Comparison of ENCODE assay signal across 1 mouse cellular context in the genomic region with DNA sequence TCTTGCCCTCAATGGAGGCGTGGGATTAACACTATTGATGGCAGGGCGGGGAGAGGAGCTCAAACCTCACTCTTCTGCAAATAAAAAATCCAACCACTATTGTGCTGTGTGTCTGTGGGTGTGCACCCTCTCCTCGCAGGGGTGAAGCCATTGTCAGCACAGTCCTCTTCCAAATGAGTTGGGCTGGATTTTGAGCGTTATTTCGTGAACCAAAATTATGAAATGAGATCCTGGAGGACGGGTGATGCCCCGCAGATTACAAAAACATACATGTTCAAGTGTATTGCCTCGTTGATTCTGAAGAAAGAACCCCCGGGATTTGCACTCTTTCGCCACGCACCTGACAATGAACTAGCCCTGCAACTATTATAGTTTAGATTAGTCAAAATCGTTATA.
TF ChIP-seq lines count a peak whose summit lies in the region.

No protein-coding gene starts in this region.

TF ChIP-seq in CH12.LX, 34 proteins besides CTCF, POLR2A, EP300 and RAD21 (continued from another document):
- TF ChIP-seq USF1 (IDR thresholded peaks at IDR 0.05; ENCODE audit: low read depth, low read length), result no peak
TF ChIP-seq in CH12.LX: peak in this region for 4.
